Mouse (Mus musculus) left cerebral cortex, adult 2 months (tissue): Measurements from ENCODE around the gene Dock1. TPM values are rescaled to one million over a fixed set of nuclear protein-coding genes. Genes with fewer than 3 reads are reported as not detected.

Source experiments
- DNase-seq, 2 experiments: peaks; one replicate each; pipeline ENCODE4 v3.0.0; 2021 to 2022; ENCODE audit warnings: low spot score in 2 of 2, mixed read lengths in 1 of 2; ENCODE audit errors: extremely low spot score in 1 of 2
- H3K27ac ChIP-seq: fragments of 200-600 bp; 2 replicates; pipeline ENCODE4 v1.8.1; 2022
- H3K4me3 ChIP-seq: fragments of 200-600 bp; 2 replicates; pipeline ENCODE4 v1.8.1; 2022
- CTCF ChIP-seq: fragments of 200-600 bp; IDR thresholded peaks from 2 replicates; pipeline ENCODE4 v1.8.1; 2022; ENCODE audit warnings: antibody characterized with exemption, mild to moderate bottlenecking, moderate library complexity
- intact Hi-C: fragments of 180-260 bp; cut with DNase I; formaldehyde crosslinking; loops from one replicate; pipeline ENCODE4 v1.15.1; 2025
- total RNA-seq, 2 experiments: library from RNA; stranded (reverse); gene quantifications; 2 replicates each; pipeline ENCODE4 v1.2.3; 2021

Gene Dock1
- total RNA-seq, 2 experiments from 2014 or later, result 21.7 to 22.4 TPM

DNA sequence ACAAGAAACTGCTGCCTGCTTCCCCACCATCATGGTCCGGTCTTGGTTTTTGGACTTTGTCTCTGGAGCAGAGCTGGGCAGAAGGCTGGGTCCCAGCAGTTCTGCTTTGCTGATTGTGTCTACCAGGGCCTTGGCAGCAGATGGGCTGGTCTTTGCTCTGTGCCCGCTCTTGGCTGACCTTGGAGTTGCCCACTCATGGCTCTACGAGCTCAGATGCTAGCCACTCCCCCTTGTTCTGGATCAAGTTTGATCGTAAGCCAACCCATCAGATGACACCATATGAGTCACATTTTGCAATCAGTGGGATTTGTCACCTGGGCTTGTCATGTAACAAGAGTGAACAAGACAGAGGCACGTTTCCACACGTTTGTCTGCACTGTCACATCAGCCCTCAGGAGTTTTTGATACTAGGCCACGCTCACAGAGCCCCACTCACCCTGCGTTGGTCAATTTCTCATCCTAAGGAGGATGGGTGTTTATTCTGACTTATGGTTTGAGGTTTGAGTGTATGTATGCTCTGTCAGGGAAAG is 382.8 kb downstream of the Dock1 start:
- no peak for TF ChIP-seq CTCF
- H3K27ac ChIP-seq, result no peak overlapping the region
- intact Hi-C loops, result no loop called here
- no peak for DNase-seq
- no peak overlapping the region for H3K4me3 ChIP-seq

DNA sequence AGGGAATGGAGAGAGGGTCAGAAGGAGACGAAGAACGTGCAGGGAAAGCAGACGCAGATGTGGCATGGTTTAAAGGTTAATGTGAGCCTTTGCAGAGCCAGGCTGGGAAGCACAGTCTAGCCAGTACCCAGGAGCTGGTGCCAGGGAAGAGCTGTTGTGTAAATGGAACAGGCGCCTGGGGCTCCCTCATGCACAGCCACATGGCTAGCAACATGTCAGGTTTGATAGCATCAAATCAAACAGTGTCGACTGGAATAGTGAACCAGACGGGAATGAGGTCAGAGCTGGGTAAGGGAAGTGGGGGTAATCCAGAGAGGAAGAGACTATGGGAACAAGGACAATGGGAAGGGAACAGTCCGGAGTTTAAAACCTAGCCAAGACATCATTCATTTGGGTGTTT is 384.2 kb downstream of the Dock1 start:
- no peak overlapping the region for H3K4me3 ChIP-seq
- no peak overlapping the region for H3K27ac ChIP-seq
- intact Hi-C loops, result no loop called here
- no peak for DNase-seq
- TF ChIP-seq CTCF, result no peak

DNA sequence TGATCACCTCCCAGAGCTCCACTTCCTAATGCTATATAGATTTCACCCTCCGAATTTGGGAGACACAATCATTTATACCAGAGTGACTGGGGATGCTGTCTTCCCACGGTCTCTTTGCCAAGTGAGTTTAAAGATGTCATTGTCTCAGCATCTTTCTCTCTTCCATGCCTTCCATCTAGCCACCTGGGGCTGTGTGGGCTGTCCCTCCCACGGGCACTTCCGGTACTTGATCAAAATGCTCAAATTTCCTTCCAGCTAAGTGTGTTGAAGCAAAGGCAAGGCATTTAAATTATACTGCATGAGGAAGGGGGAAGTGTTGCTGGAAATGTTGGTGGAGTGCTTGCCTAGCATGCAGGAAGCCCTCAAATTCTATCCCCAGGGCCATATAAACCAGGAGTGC is 388.6 kb downstream of the Dock1 start:
- DNase-seq, result peak; percentile 25 to 60
- intact Hi-C loops, result no loop called here
- H3K27ac ChIP-seq, result no peak overlapping the region
- TF ChIP-seq CTCF, result no peak
- no peak overlapping the region for H3K4me3 ChIP-seq

DNA sequence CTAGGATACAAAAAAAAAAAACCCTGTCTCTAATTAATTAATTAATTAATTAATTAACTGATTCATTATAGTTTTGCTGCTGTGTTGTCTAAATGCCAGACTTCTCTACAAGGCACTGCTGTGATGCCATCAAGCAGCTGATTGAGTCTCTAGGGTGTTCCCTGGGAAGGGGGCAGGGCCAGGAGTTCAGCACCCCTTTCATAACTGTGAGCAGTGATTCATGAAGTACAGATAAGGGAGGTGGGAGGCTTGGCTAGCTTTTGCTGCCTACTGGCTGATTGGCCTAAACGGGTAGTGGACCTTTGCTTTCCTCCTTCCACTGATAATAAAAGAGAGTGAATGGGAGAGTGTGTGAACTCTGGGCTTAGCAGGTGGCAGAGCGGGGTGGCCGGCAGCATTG is 389.1 kb downstream of the Dock1 start:
- intact Hi-C loops, result no loop called here

GRCm38 (mm10) chr7:135063886-135064285 is 393.4 kb downstream of the Dock1 start:
- no peak for DNase-seq
- intact Hi-C loops, result no loop called here
- no peak for TF ChIP-seq CTCF
- H3K27ac ChIP-seq, result no peak overlapping the region
- no peak overlapping the region for H3K4me3 ChIP-seq

More for the DNA sequence above, 389.1 kb downstream of the Dock1 start:
- no peak overlapping the region for H3K27ac ChIP-seq
- DNase-seq, result no peak
- no peak overlapping the region for H3K4me3 ChIP-seq
- TF ChIP-seq CTCF, result no peak

- Histone ChIP-seq H3K4me3 (no peak overlapping the region), H3K27ac (no peak overlapping the region)
- no peak for TF ChIP-seq CTCF
- intact Hi-C loops, result no loop called here
- no peak for DNase-seq
Observed at GRCm38 (mm10) chr7:135065301-135065700, 394.8 kb downstream of the Dock1 start.

- intact Hi-C loops, result no loop called here
- no peak overlapping the region for H3K27ac ChIP-seq
- DNase-seq, result no peak
- TF ChIP-seq CTCF, result no peak
- H3K4me3 ChIP-seq, result no peak overlapping the region
Observed at GRCm38 (mm10) chr7:135068887-135069286, 398.4 kb downstream of the Dock1 start.

DNA sequence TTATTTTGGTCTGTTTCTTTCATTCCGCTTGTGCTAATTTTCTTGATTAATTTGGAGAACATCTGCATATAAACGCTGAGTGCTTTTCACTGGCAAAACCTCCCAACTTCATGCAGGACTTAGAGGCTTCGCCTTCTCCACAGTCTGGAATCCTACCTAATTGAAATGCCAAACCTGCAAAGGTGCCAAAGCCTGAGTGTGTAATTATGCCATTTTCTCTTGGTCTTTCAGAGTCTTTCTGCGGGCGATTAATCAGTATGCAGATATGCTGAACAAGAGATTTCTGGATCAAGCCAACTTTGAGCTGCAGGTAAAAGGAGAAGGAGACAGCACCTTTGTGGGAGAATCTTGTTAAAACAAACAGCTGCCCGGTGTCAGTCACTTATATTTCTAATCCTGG is 406.4 kb downstream of the Dock1 start:
- TF ChIP-seq CTCF, result no peak
- intact Hi-C loops, result no loop called here
- no peak for DNase-seq
- no peak overlapping the region for H3K4me3 ChIP-seq
- H3K27ac ChIP-seq, result no peak overlapping the region

DNA sequence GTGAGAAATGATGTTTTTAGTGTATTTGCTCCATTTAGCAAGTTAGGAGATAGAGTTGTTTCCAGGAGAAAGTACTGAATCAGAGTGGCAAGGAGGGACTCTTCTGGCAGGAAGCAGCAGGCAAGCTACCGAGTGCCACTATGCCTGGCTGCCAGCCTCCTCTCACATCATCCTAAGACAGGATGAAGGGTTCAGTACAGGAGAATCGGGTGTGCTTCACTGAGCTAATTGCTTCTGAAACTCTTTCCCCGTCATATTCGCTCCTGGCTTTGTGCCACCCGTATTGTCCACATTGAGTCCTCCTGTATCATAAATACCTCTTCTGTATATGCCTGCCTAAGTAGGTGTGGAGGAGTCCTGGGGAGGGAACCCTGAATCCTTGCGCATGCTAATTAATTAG is 406.9 kb downstream of the Dock1 start:
- no peak overlapping the region for H3K27ac ChIP-seq
- no peak overlapping the region for H3K4me3 ChIP-seq
- no peak for DNase-seq
- no peak for TF ChIP-seq CTCF
- intact Hi-C loops, result no loop called here

GRCm38 (mm10) chr7:135077806-135078205 is 407.4 kb downstream of the Dock1 start:
- H3K27ac ChIP-seq, result no peak overlapping the region
- TF ChIP-seq CTCF, result no peak
- H3K4me3 ChIP-seq, result no peak overlapping the region
- intact Hi-C loops, result no loop called here
- DNase-seq, result no peak

- H3K27ac ChIP-seq, result no peak overlapping the region
- no peak for TF ChIP-seq CTCF
- no peak overlapping the region for H3K4me3 ChIP-seq
- DNase-seq, result no peak
- intact Hi-C loops, result no loop called here
Observed at GRCm38 (mm10) chr7:135083421-135083820, 413.0 kb downstream of the Dock1 start.

DNA sequence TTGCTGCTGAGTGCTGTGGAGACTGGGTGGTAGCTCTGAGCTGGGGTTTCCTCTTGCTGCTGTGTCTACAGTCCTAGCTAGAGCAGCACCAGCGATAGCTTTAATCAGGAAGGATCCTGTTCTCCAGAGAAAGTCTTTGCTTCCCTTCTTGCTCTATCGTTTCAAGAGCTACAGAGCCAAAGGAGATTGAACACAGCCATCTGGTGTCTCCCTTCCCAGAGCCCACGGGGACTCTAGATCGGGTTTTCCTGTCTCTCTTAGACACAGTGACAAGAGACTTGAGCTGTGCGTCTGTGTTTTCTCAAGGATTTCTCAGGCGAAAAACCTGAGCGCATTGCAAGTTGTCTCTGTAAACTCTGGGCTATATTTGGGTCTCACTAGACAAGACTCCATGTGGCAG is 413.6 kb downstream of the Dock1 start:
- Histone ChIP-seq H3K27ac (no peak overlapping the region), H3K4me3 (no peak overlapping the region)
- intact Hi-C loops, result no loop called here
- TF ChIP-seq CTCF, result no peak
- DNase-seq, result no peak

DNA sequence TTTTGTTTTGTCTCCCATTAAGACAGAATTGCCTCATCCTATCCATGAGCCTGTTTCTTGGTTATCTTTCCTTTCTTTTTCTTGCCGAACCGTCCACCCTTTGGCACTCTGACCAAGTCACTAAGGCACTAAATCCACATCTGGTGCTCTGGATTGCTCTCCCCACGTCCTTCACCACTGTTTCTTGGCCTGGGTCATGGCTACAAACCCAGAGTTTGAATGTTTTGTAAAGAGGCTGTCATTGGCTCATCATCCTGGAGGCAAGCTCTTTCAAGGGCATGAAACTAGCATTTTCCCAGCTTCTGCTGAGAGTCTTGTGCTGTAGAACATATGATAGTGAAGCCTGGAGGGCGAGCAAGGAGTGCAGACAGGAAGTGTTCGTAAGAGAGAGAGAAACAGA is 416.1 kb downstream of the Dock1 start:
- Histone ChIP-seq H3K4me3 (no peak overlapping the region), H3K27ac (no peak overlapping the region)
- intact Hi-C loops, result no loop called here
- no peak for DNase-seq
- TF ChIP-seq CTCF, result no peak
